Mouse (Mus musculus) heart, postnatal 0 days (tissue): Measurements from ENCODE around the gene Cadm2.

Experiments used
- CTCF ChIP-seq: IDR thresholded peaks from 2 replicates; pipeline ENCODE4 v1.5.1; 2016; ENCODE audit warnings: antibody characterized with exemption, control low read depth, low read depth
- EP300 ChIP-seq: IDR thresholded peaks from 2 replicates; pipeline ENCODE4 v1.6.1; 2016; ENCODE audit warnings: antibody characterized with exemption, low read depth

- TF ChIP-seq CTCF (no peak), EP300 (no peak)
These were observed 889.5 kb downstream of the Cadm2 start for GRCm38 (mm10) chr16:66731212-66731611.
